Mouse (Mus musculus) stomach, postnatal 0 days (tissue): ENCODE measurements around the gene Chrna9.

Experiments used
- CTCF ChIP-seq: IDR thresholded peaks from 2 replicates; pipeline ENCODE4 v1.5.1; 2016; ENCODE audit warnings: antibody characterized with exemption, low read depth, mild to moderate bottlenecking, moderate library complexity
- EP300 ChIP-seq: optimal IDR thresholded peaks from 2 replicates; pipeline ENCODE3; 2016; ENCODE audit warnings: antibody characterized with exemption

GRCm38 (mm10) chr5:65901868-65902418, 32.8 kb upstream of the Chrna9 start:
- TF ChIP-seq CTCF (no peak), EP300 (no peak)
